17 mouse cellular contexts compared by ENCODE assay signal in genomic region chr1:98977686-98978085, GRCm38 (mm10).
"Had no signal": no experiment of that assay in that cellular context is flagged by ENCODE, and none has a peak within 500 bp of the region (broad histone marks: within the 10 kb centered on the region; RNA-seq: fewer than 3 reads in every experiment).

No protein-coding gene starts in this region.

- H3K36me3 ChIP-seq: midbrain, embryonic 10.5 days; midbrain, embryonic 12.5 days; neural tube, embryonic 13.5 days; neural tube, embryonic 15.5 days; stomach, embryonic 15.5 days had no signal

- H3K9me3 ChIP-seq: midbrain, embryonic 10.5 days; midbrain, embryonic 12.5 days; neural tube, embryonic 13.5 days; neural tube, embryonic 15.5 days; stomach, embryonic 15.5 days had no signal

- H3K4me2 ChIP-seq: lung, embryonic 14.5 days; midbrain, embryonic 12.5 days; neural tube, embryonic 13.5 days; neural tube, embryonic 15.5 days; stomach, embryonic 15.5 days had no signal

- H3K4me1 ChIP-seq: midbrain, embryonic 10.5 days; midbrain, embryonic 12.5 days; neural tube, embryonic 13.5 days; neural tube, embryonic 15.5 days; stomach, embryonic 15.5 days had no signal

- ATAC-seq: midbrain, embryonic 16.5 days had no signal

- DNase-seq: lung, adult 18-20 months; lung, embryonic 14.5 days; lung, postnatal 10 days; lung, postnatal 4 days; midbrain, embryonic 14.5 days; right cerebral cortex, postnatal 14 days; thymus, adult 2 months; thymus, postnatal 25 days; thymus, postnatal 4 days had no signal

- H3K27ac ChIP-seq: midbrain, embryonic 10.5 days; midbrain, embryonic 12.5 days; neural tube, embryonic 13.5 days; neural tube, embryonic 15.5 days; stomach, embryonic 15.5 days; stomach, postnatal 0 days had no signal

- H3K9ac ChIP-seq: lung, embryonic 14.5 days; midbrain, embryonic 12.5 days; neural tube, embryonic 13.5 days; neural tube, embryonic 15.5 days; stomach, embryonic 15.5 days had no signal

- H3K4me3 ChIP-seq: midbrain, embryonic 10.5 days; midbrain, embryonic 12.5 days; myocyte; neural tube, embryonic 13.5 days; neural tube, embryonic 15.5 days; stomach, embryonic 15.5 days had no signal

- H3K27me3 ChIP-seq: midbrain, embryonic 12.5 days; neural tube, embryonic 13.5 days; neural tube, embryonic 15.5 days; stomach, embryonic 15.5 days had no signal
